Mouse (Mus musculus) neural tube, embryonic 15.5 days (tissue): ENCODE measurements around the gene Nt5c1a. TPM values are rescaled to one million over a fixed set of nuclear protein-coding genes. Genes with fewer than 3 reads are reported as not detected.

Experiments
- ATAC-seq: fragments of 200-750 bp; cut with Nextera tagmentation; 2 replicates; pipeline ENCODE4 v1.8.0; 2017; ENCODE audit warnings: mild to moderate bottlenecking, moderate TSS enrichment, moderate library complexity; ENCODE audit not compliant: low FRiP score
- H3K27ac ChIP-seq: fragments of 300-500 bp; sonication (generic); replicated peaks from 2 replicates; pipeline ENCODE4 v1.5.1; 2015; ENCODE audit warnings: mild to moderate bottlenecking, inconsistent platforms
- H3K27me3 ChIP-seq: fragments of 300-500 bp; sonication (generic); replicated peaks from 2 replicates; pipeline ENCODE4 v1.6.1; 2015; ENCODE audit warnings: inconsistent platforms
- H3K36me3 ChIP-seq: fragments of 300-500 bp; sonication (generic); 2 replicates; pipeline ENCODE4 v1.6.1; 2015; ENCODE audit warnings: inconsistent platforms
- H3K4me1 ChIP-seq: fragments of 300-500 bp; sonication (generic); 2 replicates; pipeline ENCODE4 v1.6.1; 2015; ENCODE audit warnings: inconsistent platforms
- H3K4me2 ChIP-seq: fragments of 300-500 bp; sonication (generic); 2 replicates; pipeline ENCODE4 v1.6.1; 2015; ENCODE audit warnings: inconsistent platforms, mild to moderate bottlenecking, moderate library complexity
- H3K4me3 ChIP-seq: fragments of 300-500 bp; sonication (generic); replicated peaks from 2 replicates; pipeline ENCODE4 v1.5.1; 2015; ENCODE audit warnings: mild to moderate bottlenecking, inconsistent platforms
- H3K9ac ChIP-seq: fragments of 300-500 bp; sonication (generic); replicated peaks from 2 replicates; pipeline ENCODE4 v1.6.1; 2015; ENCODE audit warnings: mild to moderate bottlenecking, inconsistent platforms
- H3K9me3 ChIP-seq: fragments of 300-500 bp; sonication (generic); replicated peaks from 2 replicates; pipeline ENCODE4 v1.6.1; 2016; ENCODE audit warnings: inconsistent platforms
- WGBS: fragments of 180-500 bp; shearing (Covaris S2); methylation state at CpG from one replicate; pipeline ENCODE4 v1.1.7; 2015; ENCODE audit warnings: mixed read lengths; 5-methylcytosine and 5-hydroxymethylcytosine counted together
- polyA plus RNA-seq: library from polyadenylated mRNA; unstranded; fragments of >200 nt; fragmentation: Nextera tagmentation; extraction: Ambion mirVana; gene quantifications from 2 replicates; pipeline ENCODE4 v1.2.1, GENCODE M21; 2015

Gene Nt5c1a
- polyA plus RNA-seq, 1 experiment from 2014 or later, result 0.17 TPM

DNA sequence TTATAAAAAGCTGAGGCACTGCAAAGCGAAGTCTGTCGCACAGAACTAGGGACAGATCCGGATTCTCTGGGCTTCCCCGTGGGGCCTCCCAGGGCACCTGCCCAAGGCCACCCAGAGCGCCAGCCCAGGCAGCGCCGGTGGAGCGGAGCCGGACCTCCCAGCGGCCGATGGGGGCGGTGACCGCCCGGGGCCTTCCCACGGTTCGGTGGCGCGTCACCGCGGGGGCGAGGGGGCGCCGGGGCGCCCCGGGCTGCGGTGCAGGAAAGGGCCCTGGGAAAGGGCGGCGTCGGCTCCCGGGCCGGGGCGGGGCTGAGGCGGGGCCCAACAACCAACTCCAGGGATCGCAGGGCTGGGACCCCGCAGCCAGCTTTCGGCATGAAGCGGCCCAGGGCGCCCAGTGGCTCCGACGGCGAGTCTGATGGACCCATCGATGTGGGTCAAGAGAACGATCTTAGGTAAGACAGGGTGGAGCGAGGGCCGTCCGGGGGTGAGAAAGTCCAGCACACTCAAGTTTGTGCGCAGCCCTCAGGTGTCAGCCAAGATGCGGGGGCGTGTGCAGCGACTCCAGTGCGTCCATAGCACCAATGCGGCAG is 32.3 kb downstream of the Nt5c1a start, which contains the start of gene Heyl:
Heyl (plus strand) TSS at position 65 of the 593 bp plus-strand sequence.
- H3K27ac ChIP-seq, result no peak within 1 kb of the TSS; the same call in 1 of the 2 replicates
- peaks cover 40% of the 10 kb centered on the region for H3K27me3 ChIP-seq
- peak within 1 kb of the TSS; percentile 65 for H3K4me2 ChIP-seq
- no peaks in the 10 kb centered on the region for H3K36me3 ChIP-seq
- 2% methylated on average over 52 of the region's 52 CpGs for WGBS
- peak within 1 kb of the TSS; percentile 36 for H3K4me3 ChIP-seq
- ATAC-seq, result peak; percentile 45
- no peaks in the 10 kb centered on the region for H3K9me3 ChIP-seq
- peaks cover 8% of the 10 kb centered on the region for H3K4me1 ChIP-seq
- H3K9ac ChIP-seq, result 0 out of 2 replicates have a peak within 1 kb of the TSS, but pooled peaks have one; percentile 34

DNA sequence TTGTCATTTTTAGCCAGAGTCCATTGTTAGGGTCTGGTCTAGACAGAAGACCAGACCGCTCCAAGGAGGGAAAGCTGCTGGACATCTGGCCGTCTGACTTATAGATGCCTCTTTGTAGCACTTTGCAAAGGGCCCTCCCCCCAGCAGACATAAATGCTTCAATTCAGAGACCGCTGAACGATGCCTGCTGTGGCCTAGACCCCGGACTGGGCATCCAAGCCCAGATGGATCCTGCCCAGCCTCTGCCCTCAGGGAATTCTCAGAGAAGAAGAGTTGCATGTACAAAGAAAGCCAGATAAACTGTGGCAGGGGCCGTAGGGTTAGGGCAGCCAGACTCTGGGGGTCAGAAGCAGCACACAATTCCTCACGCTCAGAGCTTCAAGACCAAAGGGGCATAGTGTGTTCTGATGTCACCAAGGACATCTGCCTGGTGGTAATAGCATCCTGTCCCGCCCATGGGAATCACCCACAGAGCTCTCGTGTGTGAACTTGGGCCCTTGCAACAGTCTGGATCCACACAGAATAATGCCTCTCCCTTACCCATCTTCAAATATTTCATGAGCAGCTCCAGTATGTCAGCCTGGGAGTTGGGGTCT is 34.6 kb downstream of the Nt5c1a start:
- Histone ChIP-seq H3K27ac (no peak overlapping the region), H3K36me3 (no peaks in the 10 kb centered on the region), H3K27me3 (peaks cover 54% of the 10 kb centered on the region), H3K4me1 (peaks cover 15% of the 10 kb centered on the region), H3K9me3 (no peaks in the 10 kb centered on the region), H3K4me3 (no peak overlapping the region), H3K9ac (no peak overlapping the region), H3K4me2 (peak overlapping the region; percentile 5)
- WGBS, result 41% methylated on average over 9 of the region's 9 CpGs
- no peak for ATAC-seq

DNA sequence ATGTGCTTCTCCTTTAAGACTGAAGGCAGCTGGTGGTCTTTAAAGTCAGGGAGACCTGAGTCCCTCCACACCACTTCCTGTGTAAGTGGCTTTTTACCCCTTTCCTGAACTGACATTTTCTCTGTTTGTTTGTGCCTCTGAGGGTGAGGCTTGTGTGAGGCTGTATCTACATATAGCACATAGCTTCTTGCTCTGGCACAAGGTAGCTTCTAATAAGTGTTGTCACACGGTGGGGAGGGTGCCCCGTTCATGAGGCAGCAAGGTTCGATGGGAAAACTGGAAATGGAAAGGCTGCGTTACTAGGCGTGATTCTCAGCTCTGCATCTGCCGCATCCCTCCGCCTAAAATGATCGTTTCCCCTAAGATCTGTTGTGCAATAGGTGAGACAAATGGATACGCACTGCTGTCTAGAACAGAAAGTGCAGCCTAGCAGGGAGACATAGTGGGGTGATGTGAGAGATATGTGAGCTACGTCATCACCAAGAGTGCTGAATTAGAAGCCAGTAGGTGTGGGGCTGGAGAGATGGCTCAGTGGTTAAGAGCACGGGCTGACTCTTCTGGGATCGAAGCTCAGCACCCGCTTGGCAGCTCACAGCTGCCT is 35.2 kb downstream of the Nt5c1a start:
- Histone ChIP-seq H3K27me3 (peaks cover 54% of the 10 kb centered on the region), H3K27ac (0 out of 2 replicates have a peak overlapping the region, but pooled peaks have one; percentile 18), H3K9me3 (no peaks in the 10 kb centered on the region), H3K4me1 (peaks cover 15% of the 10 kb centered on the region), H3K9ac (no peak overlapping the region), H3K4me3 (no peak overlapping the region), H3K4me2 (peak overlapping the region; percentile 5), H3K36me3 (no peaks in the 10 kb centered on the region)
- ATAC-seq, result no peak
- WGBS, result 79% methylated on average over 13 of the region's 13 CpGs

DNA sequence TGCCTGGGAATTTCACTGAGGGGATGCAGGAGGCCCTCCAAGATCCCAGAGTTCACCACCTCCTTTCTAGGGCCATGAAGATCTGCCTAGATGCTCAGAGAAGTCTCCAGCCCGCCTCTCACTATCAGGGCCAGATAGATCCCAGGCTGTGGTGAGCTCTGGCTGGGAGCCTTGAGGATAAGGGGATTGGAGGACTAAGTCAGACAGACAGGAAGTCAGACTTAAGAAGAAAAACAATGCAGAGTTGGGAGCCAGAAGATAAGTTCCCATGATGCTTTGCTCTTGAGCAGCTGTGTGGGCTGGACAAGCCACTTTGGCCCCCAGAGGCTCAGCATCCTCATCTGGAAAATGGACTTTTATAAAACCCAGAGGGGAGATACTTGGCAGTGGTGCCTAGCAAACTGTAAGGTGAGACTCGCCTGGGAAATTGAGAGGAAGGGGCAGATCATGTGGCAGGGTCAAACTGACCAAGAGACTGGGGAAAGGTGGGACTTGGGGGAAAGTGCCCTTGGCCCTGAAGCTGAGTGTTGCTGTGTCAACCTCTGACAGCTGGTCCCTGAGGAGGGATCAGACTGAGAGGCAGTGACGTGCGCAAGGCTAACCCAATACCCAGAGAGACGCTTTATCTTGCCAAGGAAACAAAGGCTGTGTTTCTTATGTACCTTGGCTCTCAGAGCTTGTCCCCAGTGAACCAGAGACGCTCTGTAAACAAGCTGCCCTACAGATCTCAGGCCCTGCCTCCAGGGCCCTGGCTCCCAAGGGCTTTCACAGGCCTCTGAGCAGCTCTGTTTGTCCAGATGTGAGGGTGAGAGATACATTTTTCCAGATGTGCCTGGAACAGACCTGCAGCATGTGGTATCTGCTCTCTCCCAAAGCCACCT is 36.3 kb downstream of the Nt5c1a start:
- Histone ChIP-seq H3K4me2 (no peak overlapping the region), H3K27ac (no peak overlapping the region; the same call in 1 of the 2 replicates), H3K9me3 (no peaks in the 10 kb centered on the region), H3K36me3 (no peaks in the 10 kb centered on the region), H3K9ac (no peak overlapping the region), H3K27me3 (peaks cover 48% of the 10 kb centered on the region), H3K4me1 (peaks cover 15% of the 10 kb centered on the region), H3K4me3 (no peak overlapping the region)
- ATAC-seq, result no peak
- WGBS, result 77% methylated on average over 6 of the region's 6 CpGs

DNA sequence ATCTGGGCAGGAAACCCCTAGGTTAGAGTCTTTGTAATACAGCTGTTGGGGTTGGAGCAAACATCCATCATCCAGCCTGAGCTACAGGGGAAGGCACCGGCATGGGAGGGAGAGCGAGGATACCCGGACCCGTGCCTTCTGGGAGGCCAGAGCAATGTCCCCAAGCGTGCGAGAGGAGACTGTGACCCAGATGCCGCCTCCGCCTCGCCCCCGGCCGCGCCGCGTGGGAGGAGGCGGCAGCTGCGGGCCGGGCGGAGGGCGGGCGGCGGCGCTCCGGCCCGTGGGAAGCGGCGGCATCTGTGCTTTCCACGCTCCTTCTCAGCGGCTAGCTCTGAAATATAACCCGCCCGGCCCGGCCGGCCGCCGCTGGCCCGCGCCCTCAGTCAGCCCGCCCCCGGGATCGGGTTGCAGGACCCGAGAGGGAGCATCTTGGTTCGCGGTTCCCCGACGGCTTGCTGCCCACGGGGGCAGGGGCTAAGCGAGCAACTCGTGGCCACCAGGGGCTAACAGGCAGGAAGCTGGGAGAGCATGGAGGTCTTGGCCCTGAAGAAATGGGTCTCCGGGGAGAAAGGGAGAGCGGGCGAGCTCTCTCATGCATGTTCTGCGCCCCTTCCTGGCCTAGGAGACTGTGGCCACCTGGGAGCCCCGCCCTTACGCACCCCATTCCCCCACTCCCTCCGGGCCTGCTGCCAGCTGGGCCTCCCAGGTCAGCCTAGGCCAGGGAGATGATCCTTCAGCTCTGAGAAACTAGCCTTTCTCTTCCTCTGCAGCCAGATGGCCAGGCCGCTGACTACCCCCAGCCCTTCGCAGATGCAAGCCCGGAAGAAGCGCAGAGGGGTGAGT is 38.3 kb downstream of the Nt5c1a start:
- H3K4me3 ChIP-seq, result peak overlapping the region; percentile 36
- peak overlapping the region; percentile 36 for H3K9ac ChIP-seq
- WGBS, result 4% methylated on average over 52 of the region's 58 CpGs
- H3K4me1 ChIP-seq, result peaks cover 7% of the 10 kb centered on the region
- no peaks in the 10 kb centered on the region for H3K9me3 ChIP-seq
- peak overlapping the region; percentile 64 for H3K4me2 ChIP-seq
- H3K27ac ChIP-seq, result 0 out of 2 replicates have a peak overlapping the region, but pooled peaks have one; percentile 13
- H3K27me3 ChIP-seq, result peaks cover 30% of the 10 kb centered on the region
- H3K36me3 ChIP-seq, result no peaks in the 10 kb centered on the region
- peak; percentile 50; the same call in 1 of the 2 replicates for ATAC-seq

DNA sequence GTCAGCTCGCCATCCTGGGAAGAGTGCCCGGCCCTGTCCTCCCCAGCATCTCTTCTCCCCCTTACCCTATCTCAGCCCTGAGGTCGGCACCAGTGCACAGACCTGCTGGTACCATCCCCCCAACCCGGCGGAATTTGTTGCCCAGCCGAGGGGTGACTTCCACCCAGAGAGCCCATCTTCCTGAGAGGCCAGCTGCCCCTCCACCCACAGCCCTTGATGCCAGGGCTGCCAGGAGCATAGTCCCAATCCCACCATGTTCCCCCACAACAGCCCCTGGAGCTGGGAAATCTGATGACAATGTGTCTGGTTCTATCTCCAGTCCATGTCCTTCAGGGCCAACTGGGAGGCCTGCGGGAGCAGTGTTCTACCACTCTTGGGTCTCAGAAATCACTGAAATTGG is 44.9 kb downstream of the Nt5c1a start:
- ATAC-seq, result no peak
- H3K27ac ChIP-seq, result no peak overlapping the region
- 93% methylated on average over 7 of the region's 7 CpGs for WGBS
- no peaks in the 10 kb centered on the region; the same call in 1 of the 2 replicates for H3K4me1 ChIP-seq
- H3K9ac ChIP-seq, result no peak overlapping the region
- no peaks in the 10 kb centered on the region for H3K27me3 ChIP-seq
- no peaks in the 10 kb centered on the region for H3K36me3 ChIP-seq
- no peak overlapping the region for H3K4me3 ChIP-seq
- no peaks in the 10 kb centered on the region for H3K9me3 ChIP-seq
- H3K4me2 ChIP-seq, result no peak overlapping the region

DNA sequence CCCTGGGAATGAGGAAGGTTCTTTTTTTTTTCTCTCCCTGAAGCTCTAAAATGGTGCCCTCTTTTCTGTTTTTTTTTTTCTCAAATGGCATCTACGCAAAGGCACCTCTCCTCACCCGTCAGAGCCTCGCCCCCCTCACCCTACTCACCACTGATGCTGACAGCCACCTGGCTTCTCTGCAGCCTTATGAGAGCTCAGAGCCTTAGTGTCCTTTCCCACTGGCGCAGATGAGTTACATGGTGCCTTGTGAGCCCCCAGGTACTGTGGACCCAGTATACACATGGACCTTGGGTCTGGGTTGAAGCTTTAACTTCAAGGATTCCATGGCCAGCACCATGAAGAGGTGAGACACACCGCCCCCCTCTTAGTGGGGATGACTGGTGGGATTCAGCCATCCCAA is 45.3 kb downstream of the Nt5c1a start:
- no peak overlapping the region for H3K27ac ChIP-seq
- ATAC-seq, result no peak
- no peak overlapping the region for H3K4me3 ChIP-seq
- H3K27me3 ChIP-seq, result no peaks in the 10 kb centered on the region
- no peaks in the 10 kb centered on the region; the same call in 1 of the 2 replicates for H3K4me1 ChIP-seq
- 96% methylated on average over 5 of the region's 5 CpGs for WGBS
- H3K9ac ChIP-seq, result no peak overlapping the region
- H3K36me3 ChIP-seq, result no peaks in the 10 kb centered on the region
- H3K9me3 ChIP-seq, result no peaks in the 10 kb centered on the region
- H3K4me2 ChIP-seq, result no peak overlapping the region

DNA sequence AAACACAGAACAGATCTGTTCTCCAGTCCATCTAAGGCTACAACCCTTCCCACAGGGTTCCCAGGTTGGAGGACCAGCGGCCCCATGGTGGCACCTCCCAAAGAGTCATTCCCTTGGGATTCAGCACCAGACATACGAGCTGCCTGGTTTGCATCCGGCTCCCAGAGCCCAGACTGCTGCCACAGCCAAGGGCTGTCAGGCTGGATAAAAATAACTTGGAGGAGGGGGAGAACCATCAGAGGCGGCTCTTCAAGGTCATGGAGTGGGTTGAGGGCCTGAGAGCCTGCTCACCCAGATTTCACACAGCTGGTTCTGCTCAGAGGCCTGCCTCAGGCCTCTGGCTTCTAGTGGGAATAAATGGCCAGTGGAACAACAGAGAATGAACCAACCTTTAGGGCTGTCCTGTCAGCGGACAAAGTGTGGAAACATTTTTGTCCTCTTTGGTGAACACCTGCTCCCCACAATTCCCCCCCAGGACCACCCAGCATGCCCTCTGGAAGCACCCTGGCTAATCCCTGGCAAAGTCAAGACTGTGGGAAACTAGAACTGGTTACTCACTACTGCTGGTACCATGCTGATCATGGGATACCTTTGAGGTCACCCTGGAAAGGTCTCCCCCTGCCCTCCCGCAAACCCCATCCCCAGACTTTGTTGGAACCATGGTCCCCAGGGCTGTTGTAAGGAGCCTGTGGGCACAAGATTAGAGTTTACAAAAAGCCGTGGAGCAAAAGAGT is 46.0 kb downstream of the Nt5c1a start:
- H3K27ac ChIP-seq, result no peak overlapping the region
- 73% methylated on average over 7 of the region's 7 CpGs for WGBS
- no peak overlapping the region for H3K4me3 ChIP-seq
- peaks cover 3% of the 10 kb centered on the region for H3K4me1 ChIP-seq
- no peak overlapping the region for H3K4me2 ChIP-seq
- H3K9me3 ChIP-seq, result no peaks in the 10 kb centered on the region
- no peaks in the 10 kb centered on the region for H3K36me3 ChIP-seq
- H3K27me3 ChIP-seq, result no peaks in the 10 kb centered on the region
- no peak for ATAC-seq
- no peak overlapping the region for H3K9ac ChIP-seq

DNA sequence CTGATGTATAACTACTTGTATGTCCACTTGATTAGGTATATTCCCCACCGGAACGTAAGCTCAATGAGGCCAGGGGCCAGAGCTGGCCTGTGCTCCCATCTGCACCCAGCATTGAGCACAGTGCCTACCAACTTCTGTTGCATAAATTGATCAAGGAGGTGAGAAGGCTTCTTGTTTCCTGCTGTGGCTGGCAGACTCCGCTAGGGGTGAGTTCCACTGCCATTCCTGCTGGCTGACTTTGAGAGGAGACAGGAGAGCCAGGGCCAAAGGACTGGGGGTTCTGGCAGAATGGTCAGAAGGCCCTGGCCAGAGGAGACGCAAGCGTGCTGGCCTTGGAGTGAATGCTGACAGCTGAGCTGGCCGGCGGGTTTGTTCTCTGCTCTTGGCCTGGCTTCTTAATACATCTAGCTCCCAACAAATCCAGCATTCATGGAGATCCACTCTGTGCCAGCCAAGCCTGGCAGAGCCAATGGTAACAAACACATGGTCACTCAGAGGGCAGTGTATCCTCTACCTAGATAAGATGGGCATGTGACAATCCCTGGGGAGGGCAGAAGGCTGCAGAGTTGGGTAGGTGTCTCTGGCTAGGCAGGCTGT is 47.8 kb downstream of the Nt5c1a start:
- WGBS, result 72% methylated on average over 7 of the region's 7 CpGs
- Histone ChIP-seq H3K36me3 (no peaks in the 10 kb centered on the region), H3K9ac (no peak overlapping the region), H3K27ac (peak overlapping the region; percentile 4; the same call in 1 of the 2 replicates), H3K27me3 (no peaks in the 10 kb centered on the region), H3K9me3 (no peaks in the 10 kb centered on the region), H3K4me2 (no peak overlapping the region), H3K4me3 (no peak overlapping the region), H3K4me1 (peaks cover 3% of the 10 kb centered on the region)
- ATAC-seq, result no peak

DNA sequence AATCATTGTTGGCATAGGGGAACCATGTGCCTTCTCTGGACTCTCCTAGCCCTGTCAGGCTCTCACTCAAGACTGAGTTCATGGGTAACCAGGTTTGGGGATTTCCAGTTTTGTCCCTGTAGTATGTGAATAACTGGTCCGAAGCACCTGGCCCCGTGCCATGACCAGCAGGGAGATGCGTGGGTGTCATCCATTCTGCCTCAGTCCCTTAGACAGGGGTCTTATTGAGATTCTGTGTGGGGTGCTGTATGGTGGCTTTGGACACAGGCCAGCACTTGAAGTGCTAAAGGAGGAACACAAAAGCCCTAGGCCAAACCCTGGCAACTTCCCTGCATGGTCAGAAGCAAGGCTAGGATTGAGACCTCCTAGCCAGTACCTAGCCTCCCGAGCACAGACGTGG is 50.9 kb downstream of the Nt5c1a start:
- H3K9me3 ChIP-seq, result no peaks in the 10 kb centered on the region
- WGBS, result 65% methylated on average over 5 of the region's 5 CpGs
- peaks cover 3% of the 10 kb centered on the region for H3K4me1 ChIP-seq
- H3K27me3 ChIP-seq, result no peaks in the 10 kb centered on the region; the same call in 1 of the 2 replicates
- H3K4me3 ChIP-seq, result no peak overlapping the region
- H3K36me3 ChIP-seq, result no peaks in the 10 kb centered on the region
- H3K4me2 ChIP-seq, result no peak overlapping the region
- ATAC-seq, result no peak
- no peak overlapping the region for H3K27ac ChIP-seq
- H3K9ac ChIP-seq, result no peak overlapping the region
